Mouse (Mus musculus): ENCODE measurements around the gene Sec23ip. TPM values are rescaled to one million over a fixed set of nuclear protein-coding genes. Genes with fewer than 3 reads are reported as not detected.

The Sec23ip gene
- polyA plus RNA-seq, 1 experiment from 2014 or later = 41.0 TPM

GRCm38 (mm10) chr7:128743898-128744297 is 845 bp upstream of the Sec23ip start:
- peak overlapping the region; percentile 70 for H3K4me3 ChIP-seq (ENCODE audit: low read depth, low read length)
- ATAC-seq (ENCODE audit: insufficient read depth) (no peak), DNase-seq (no peak)
- no peak overlapping the region for H3K27ac ChIP-seq (ENCODE audit: low read depth)
- H3K9me3 ChIP-seq (ENCODE audit: low read depth, low read length) = no peaks in the 10 kb centered on the region
- peak overlapping the region; percentile 81 for H3K4me2 ChIP-seq
- no peak overlapping the region; the same call in 1 of the 2 replicates for H3K9ac ChIP-seq
- 51% methylated on average over 2 of the region's 2 CpGs for WGBS
- H3K27me3 ChIP-seq (ENCODE audit: insufficient read depth, low read length) = no peaks in the 10 kb centered on the region
- peaks cover 9% of the 10 kb centered on the region; the same call in 1 of the 2 replicates for H3K36me3 ChIP-seq (ENCODE audit: insufficient read depth)
- TF ChIP-seq CTCF (IDR thresholded peaks at IDR 0.05; ENCODE audit: low read depth) = no peak
- peaks cover 15% of the 10 kb centered on the region for H3K4me1 ChIP-seq (ENCODE audit: insufficient read depth)

- H3K9me3 ChIP-seq (ENCODE audit: low read depth, low read length) = no peaks in the 10 kb centered on the region
- no peak overlapping the region for H3K27ac ChIP-seq (ENCODE audit: low read depth)
- peak overlapping the region; percentile 85; the same call in 1 of the 2 replicates for H3K9ac ChIP-seq
- peak overlapping the region; percentile 81 for H3K4me2 ChIP-seq
- WGBS = 77% methylated on average over 10 of the region's 10 CpGs
- no peak for ATAC-seq (ENCODE audit: insufficient read depth)
- no peak for TF ChIP-seq CTCF (IDR thresholded peaks at IDR 0.05; ENCODE audit: low read depth)
- peak overlapping the region; percentile 70 for H3K4me3 ChIP-seq (ENCODE audit: low read depth, low read length)
- DNase-seq = no peak
- H3K27me3 ChIP-seq (ENCODE audit: insufficient read depth, low read length) = no peaks in the 10 kb centered on the region
- peaks cover 14% of the 10 kb centered on the region for H3K4me1 ChIP-seq (ENCODE audit: insufficient read depth)
- peaks cover 22% of the 10 kb centered on the region for H3K36me3 ChIP-seq (ENCODE audit: insufficient read depth)
These were observed 1.4 kb downstream of the Sec23ip start for GRCm38 (mm10) chr7:128746151-128746550.

- H3K27me3 ChIP-seq (ENCODE audit: insufficient read depth, low read length) = no peaks in the 10 kb centered on the region
- H3K4me3 ChIP-seq (ENCODE audit: low read depth, low read length) = no peak overlapping the region
- no peak overlapping the region for H3K9ac ChIP-seq
- 0 out of 2 replicates have a peak overlapping the region, but pooled peaks have one; percentile 3 for H3K4me2 ChIP-seq
- H3K27ac ChIP-seq (ENCODE audit: low read depth) = peak overlapping the region; percentile 3; the same call in 1 of the 2 replicates
- WGBS = 50% methylated on average over 3 of the region's 3 CpGs
- no peaks in the 10 kb centered on the region for H3K9me3 ChIP-seq (ENCODE audit: low read depth, low read length)
- peaks cover 14% of the 10 kb centered on the region for H3K4me1 ChIP-seq (ENCODE audit: insufficient read depth)
- no peak for ATAC-seq (ENCODE audit: insufficient read depth)
- DNase-seq = peak; percentile 76
- H3K36me3 ChIP-seq (ENCODE audit: insufficient read depth) = peaks cover 48% of the 10 kb centered on the region
- TF ChIP-seq CTCF (IDR thresholded peaks at IDR 0.05; ENCODE audit: low read depth) = no peak
These were observed 4.0 kb downstream of the Sec23ip start for GRCm38 (mm10) chr7:128748758-128749157.

DNA sequence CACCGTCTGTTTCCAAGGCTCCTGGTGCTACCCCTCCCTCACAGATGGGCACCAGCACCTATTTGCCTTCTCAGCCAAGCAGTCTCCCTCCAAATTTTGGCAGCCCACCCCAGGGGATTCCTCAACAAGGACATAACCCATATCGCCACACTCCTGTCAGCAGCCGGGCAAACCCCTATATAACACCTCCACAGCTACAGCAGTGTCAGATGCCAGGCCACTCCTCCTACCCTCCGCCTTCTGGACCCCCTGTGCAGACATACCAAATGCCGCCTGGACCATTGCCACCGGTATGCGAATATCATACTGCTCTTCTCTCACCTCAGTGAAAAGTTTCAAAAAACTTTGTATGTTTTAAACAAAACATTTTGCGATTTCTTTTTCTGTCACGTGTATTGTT is 5.6 kb downstream of the Sec23ip start:
- ATAC-seq (ENCODE audit: insufficient read depth) (no peak), DNase-seq (no peak)
- H3K4me3 ChIP-seq (ENCODE audit: low read depth, low read length) = no peak overlapping the region
- H3K36me3 ChIP-seq (ENCODE audit: insufficient read depth) = peaks cover 63% of the 10 kb centered on the region
- H3K27ac ChIP-seq (ENCODE audit: low read depth) = no peak overlapping the region
- no peak overlapping the region for H3K4me2 ChIP-seq
- H3K9ac ChIP-seq = no peak overlapping the region
- no peak for TF ChIP-seq CTCF (IDR thresholded peaks at IDR 0.05; ENCODE audit: low read depth)
- H3K27me3 ChIP-seq (ENCODE audit: insufficient read depth, low read length) = no peaks in the 10 kb centered on the region
- no peaks in the 10 kb centered on the region for H3K9me3 ChIP-seq (ENCODE audit: low read depth, low read length)
- H3K4me1 ChIP-seq (ENCODE audit: insufficient read depth) = peaks cover 10% of the 10 kb centered on the region
- WGBS = 85% methylated on average over 9 of the region's 9 CpGs

- 84% methylated on average over 4 of the region's 4 CpGs for WGBS
- H3K4me3 ChIP-seq (ENCODE audit: low read depth, low read length) = no peak overlapping the region
- H3K4me1 ChIP-seq (ENCODE audit: insufficient read depth) = no peaks in the 10 kb centered on the region
- H3K27ac ChIP-seq (ENCODE audit: low read depth) = no peak overlapping the region
- no peak for TF ChIP-seq CTCF (IDR thresholded peaks at IDR 0.05; ENCODE audit: low read depth)
- H3K27me3 ChIP-seq (ENCODE audit: insufficient read depth, low read length) = no peaks in the 10 kb centered on the region
- no peak for ATAC-seq (ENCODE audit: insufficient read depth)
- peaks cover 76% of the 10 kb centered on the region for H3K36me3 ChIP-seq (ENCODE audit: insufficient read depth)
- H3K9me3 ChIP-seq (ENCODE audit: low read depth, low read length) = no peaks in the 10 kb centered on the region
- H3K9ac ChIP-seq = no peak overlapping the region
- no peak overlapping the region for H3K4me2 ChIP-seq
- no peak for DNase-seq
These were observed 7.3 kb downstream of the Sec23ip start for GRCm38 (mm10) chr7:128752012-128752411.

DNA sequence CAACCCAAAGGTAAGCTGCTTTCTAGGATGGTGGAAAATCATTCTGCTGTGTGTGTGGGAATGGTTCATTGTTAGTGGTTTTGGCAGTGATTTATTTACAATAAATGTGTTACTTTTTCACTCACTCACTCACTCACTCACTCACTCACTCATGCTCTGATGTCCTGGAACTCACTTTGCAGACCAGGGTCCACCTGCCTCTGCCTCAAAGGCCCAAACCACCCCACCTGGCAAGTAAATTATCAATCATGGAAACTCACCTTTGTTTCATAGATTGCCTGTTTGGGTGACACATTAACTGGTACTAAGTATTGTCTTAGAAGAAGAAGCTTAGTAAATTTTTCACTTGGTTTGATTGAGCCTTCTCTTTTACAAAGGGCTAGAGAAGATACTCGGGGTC is 10.7 kb downstream of the Sec23ip start:
- no peak overlapping the region for H3K4me3 ChIP-seq (ENCODE audit: low read depth, low read length)
- H3K9me3 ChIP-seq (ENCODE audit: low read depth, low read length) = no peaks in the 10 kb centered on the region
- no peak overlapping the region for H3K4me2 ChIP-seq
- no peak for TF ChIP-seq CTCF (IDR thresholded peaks at IDR 0.05; ENCODE audit: low read depth)
- ATAC-seq (ENCODE audit: insufficient read depth) = no peak
- no peaks in the 10 kb centered on the region for H3K27me3 ChIP-seq (ENCODE audit: insufficient read depth, low read length)
- 87% methylated on average over 1 of the region's 1 CpGs for WGBS
- H3K36me3 ChIP-seq (ENCODE audit: insufficient read depth) = peaks cover 98% of the 10 kb centered on the region
- no peak overlapping the region for H3K9ac ChIP-seq
- DNase-seq = no peak
- H3K27ac ChIP-seq (ENCODE audit: low read depth) = no peak overlapping the region
- no peaks in the 10 kb centered on the region for H3K4me1 ChIP-seq (ENCODE audit: insufficient read depth)

DNA sequence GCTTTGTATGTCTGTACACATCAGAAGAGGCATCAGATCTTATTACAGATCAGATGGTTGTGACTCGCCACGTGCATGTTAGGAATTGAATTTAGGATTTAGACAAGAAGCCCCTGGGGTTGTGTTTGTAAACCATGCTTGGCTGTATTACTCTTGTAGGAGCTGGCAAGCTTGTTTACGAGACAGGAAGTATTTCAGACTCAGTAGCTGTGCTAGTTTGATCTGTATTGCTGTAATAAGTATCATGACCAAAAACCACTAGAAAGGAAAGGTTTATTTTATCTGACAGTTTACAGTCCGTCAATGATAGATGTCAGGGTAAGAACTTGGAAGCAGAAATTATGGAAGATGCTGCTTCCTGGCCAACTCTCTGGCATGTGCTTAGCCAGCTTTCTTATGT is 14.2 kb downstream of the Sec23ip start:
- DNase-seq (no peak), ATAC-seq (ENCODE audit: insufficient read depth) (no peak)
- Histone ChIP-seq H3K4me3 (ENCODE audit: low read depth, low read length) (no peak overlapping the region), H3K27ac (ENCODE audit: low read depth) (no peak overlapping the region), H3K9me3 (ENCODE audit: low read depth, low read length) (no peaks in the 10 kb centered on the region), H3K4me2 (no peak overlapping the region), H3K27me3 (ENCODE audit: insufficient read depth, low read length) (no peaks in the 10 kb centered on the region), H3K4me1 (ENCODE audit: insufficient read depth) (no peaks in the 10 kb centered on the region), H3K36me3 (ENCODE audit: insufficient read depth) (peaks cover 95% of the 10 kb centered on the region), H3K9ac (no peak overlapping the region)
- no peak for TF ChIP-seq CTCF (IDR thresholded peaks at IDR 0.05; ENCODE audit: low read depth)
- 76% methylated on average over 4 of the region's 4 CpGs for WGBS

DNA sequence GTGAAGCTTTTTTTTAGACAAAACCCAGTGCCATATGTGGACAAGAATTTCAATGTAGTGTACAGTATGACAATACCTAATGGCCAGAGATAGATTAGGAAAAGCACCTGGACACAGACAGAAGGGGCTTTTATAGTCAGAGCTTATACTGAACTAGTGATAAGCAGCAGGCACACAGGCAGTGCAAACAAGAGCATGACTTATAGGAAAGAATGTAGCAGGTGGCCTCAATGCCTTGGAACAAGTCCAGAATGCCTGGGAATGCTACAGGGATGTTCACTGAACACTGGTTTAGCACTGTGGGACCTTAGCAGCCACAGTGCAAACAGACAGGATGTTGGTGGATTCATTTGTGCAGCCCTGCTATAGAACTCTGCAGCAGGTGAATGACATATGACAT is 22.0 kb downstream of the Sec23ip start:
- TF ChIP-seq CTCF (IDR thresholded peaks at IDR 0.05; ENCODE audit: low read depth) = no peak
- no peak overlapping the region for H3K4me3 ChIP-seq (ENCODE audit: low read depth, low read length)
- no peak overlapping the region for H3K27ac ChIP-seq (ENCODE audit: low read depth)
- DNase-seq (peak; percentile 35), ATAC-seq (ENCODE audit: insufficient read depth) (no peak)
- H3K27me3 ChIP-seq (ENCODE audit: insufficient read depth, low read length) = no peaks in the 10 kb centered on the region
- H3K4me2 ChIP-seq = no peak overlapping the region
- peaks cover 90% of the 10 kb centered on the region for H3K36me3 ChIP-seq (ENCODE audit: insufficient read depth)
- no peaks in the 10 kb centered on the region for H3K4me1 ChIP-seq (ENCODE audit: insufficient read depth)
- H3K9me3 ChIP-seq (ENCODE audit: low read depth, low read length) = no peaks in the 10 kb centered on the region
- no peak overlapping the region for H3K9ac ChIP-seq
